Mouse (Mus musculus): Measurements from ENCODE around the gene Zfpl1. TPM values are rescaled to one million over a fixed set of nuclear protein-coding genes. Genes with fewer than 3 reads are reported as not detected.

Gene Zfpl1
- total RNA-seq, 2 experiments from 2014 or later = 24.4 to 26.3 TPM

GRCm38 (mm10) chr19:6102169-6102853 is 17.6 kb upstream of the Zfpl1 start:
- DNase-seq = peak in 1 of 2 experiments; percentile 24
- intact Hi-C loops (cut with DNase I) = no loop called here

DNA sequence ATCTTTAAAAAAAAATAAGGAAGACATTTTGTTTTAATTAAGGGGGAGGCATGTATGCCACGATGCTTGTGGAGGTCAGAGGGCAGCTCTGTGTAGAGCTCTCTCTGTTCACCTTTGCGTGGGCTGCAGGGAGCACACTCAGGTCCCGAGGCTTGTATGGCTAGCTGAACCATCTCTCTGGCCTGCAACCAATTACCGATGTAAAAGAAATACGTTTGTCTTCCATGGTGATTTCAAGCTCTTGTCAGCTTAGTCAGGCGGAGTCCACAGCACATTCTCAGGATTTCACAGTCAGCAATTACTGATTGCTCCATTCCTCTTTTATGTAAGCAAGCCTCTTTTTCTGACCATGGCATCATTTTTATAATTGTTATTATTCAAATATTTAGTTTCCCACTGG is 16.4 kb upstream of the Zfpl1 start:
- no peak for DNase-seq
- intact Hi-C loops (cut with DNase I) = no loop called here

GRCm38 (mm10) chr19:6097847-6098246 is 13.1 kb upstream of the Zfpl1 start:
- DNase-seq = no peak
- intact Hi-C loops (cut with DNase I) = no loop called here

- intact Hi-C loops (cut with DNase I) = no loop called here
- DNase-seq = no peak
Observed at GRCm38 (mm10) chr19:6094119-6094518, 9.4 kb upstream of the Zfpl1 start, which contains the start of gene AC131692.1. Gene AC131692.1, plus strand, starts transcription at chr19:6094419.

DNA sequence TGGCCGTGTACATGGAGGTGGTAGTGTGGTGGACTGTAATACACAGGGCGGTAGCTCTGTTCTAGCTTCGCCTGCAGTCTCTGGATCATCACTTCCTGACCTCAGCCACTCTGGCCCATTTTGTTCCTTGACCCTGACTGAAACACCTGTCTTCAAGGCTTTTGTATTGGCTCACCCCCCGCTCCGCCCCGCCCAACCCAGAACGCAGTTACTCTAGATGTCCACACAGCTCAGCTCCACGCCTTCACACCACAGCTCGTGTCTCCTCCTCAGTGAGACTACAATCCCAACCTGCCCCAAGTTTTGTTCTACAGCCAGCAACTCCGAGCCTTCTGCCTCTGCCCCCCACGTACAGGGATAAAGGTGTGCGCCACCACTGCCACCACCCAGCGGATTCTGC is 4.1 kb upstream of the Zfpl1 start:
- no peak for DNase-seq
- intact Hi-C loops (cut with DNase I) = no loop called here

DNA sequence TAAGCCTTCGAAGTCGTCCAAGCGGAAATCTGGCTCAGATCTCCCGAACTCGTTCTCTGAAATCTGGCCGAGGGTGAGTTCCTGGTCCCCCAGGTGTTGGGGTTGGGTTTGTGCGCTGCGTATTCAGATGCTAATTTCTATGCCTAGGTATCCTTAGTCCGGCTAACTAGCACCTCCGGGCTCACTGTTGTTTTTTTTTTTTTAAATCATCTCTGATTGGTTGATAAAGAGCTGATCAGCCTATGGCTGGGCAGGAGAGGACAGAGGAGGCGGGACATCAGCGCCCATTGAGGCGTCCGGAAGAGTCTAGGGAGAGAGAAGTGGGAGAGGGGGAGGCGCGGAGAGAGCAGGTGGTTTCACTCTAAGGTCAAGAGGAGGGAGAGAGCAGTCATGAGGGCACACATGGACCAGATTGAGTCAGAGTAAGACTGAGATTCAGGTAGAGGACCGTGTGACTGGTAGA is 692 bp upstream of the Zfpl1 start:
- peak; percentile 44 to 51 for DNase-seq
- intact Hi-C loops (cut with DNase I) = loop anchor here (2.0 kb wide), 1 partner anchor 33 kb away; the partner anchor contains the start of gene Sac3d1

DNA sequence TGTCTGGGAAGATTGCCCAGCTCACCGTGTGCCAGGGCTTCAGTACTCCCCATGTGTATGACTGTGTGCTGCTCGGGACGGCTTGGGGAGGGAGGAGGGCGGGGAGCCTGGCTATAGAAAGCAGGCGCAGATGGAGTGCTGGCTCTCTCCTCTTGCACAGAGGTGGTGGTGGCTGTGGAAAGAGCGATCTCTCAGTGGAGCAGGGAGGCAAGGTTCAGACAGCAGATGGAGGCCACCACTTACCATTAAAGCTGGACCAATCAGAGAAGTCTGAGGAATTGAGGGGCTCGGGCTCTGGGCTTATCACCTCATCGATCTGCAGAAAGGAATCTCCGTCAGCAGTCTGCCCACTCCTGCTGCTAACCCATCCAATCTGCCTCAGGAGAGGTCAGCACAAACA is 2.6 kb downstream of the Zfpl1 start, which contains the start of gene Gm28374:
Gene Gm28374 (minus strand): TSS at position 101 of the 400 bp plus-strand sequence.
- no peak for DNase-seq
- intact Hi-C loops (cut with DNase I) = no loop called here

DNA sequence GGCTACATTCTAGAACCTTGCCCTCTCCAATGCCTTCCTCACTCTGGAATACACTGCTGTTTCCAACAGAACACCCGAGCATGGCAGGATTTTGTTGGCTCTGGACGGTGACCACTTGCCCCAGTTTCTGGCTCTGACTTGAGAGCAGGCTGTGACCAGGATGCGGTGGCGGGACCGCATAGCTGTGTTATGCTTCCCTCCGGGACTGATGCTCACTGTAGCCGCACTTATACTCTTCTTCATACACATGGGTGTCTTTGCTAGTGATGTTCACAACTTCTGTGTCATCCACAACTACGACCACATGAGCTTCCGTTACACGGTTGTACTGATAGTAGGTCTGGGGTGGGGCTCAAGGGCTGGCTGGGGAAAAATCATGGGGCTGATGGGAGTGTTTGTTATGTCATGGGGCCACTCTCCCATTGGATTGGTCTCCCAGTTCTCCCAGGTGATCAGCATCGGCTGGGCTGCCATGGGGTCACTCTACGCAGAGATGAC is 4.7 kb downstream of the Zfpl1 start, which contains the start of gene Tmem262:
Gene Tmem262 (plus strand): TSS at position 51 of the 498 bp plus-strand sequence.
- intact Hi-C loops (cut with DNase I) = no loop called here
- no peak for DNase-seq

- intact Hi-C loops (cut with DNase I) = loop anchor here (2.0 kb wide), 1 partner anchor 16 kb away; the partner anchor contains the start of gene Znhit2
- peak; percentile 92 to 93 for DNase-seq
Observed at GRCm38 (mm10) chr19:6076564-6077393, 8.0 kb downstream of the Zfpl1 start, which contains the start of gene Vps51. Gene Vps51, minus strand, starts transcription at chr19:6077231.

GRCm38 (mm10) chr19:6073889-6074288 is 10.9 kb downstream of the Zfpl1 start:
- intact Hi-C loops (cut with DNase I) = no loop called here
- DNase-seq = no peak

- intact Hi-C loops (cut with DNase I) = no loop called here
- DNase-seq = no peak
Observed at GRCm38 (mm10) chr19:6071261-6071660, 13.5 kb downstream of the Zfpl1 start.

GRCm38 (mm10) chr19:6070571-6071250 is 14.0 kb downstream of the Zfpl1 start:
- no peak for DNase-seq
- intact Hi-C loops (cut with DNase I) = no loop called here

DNA sequence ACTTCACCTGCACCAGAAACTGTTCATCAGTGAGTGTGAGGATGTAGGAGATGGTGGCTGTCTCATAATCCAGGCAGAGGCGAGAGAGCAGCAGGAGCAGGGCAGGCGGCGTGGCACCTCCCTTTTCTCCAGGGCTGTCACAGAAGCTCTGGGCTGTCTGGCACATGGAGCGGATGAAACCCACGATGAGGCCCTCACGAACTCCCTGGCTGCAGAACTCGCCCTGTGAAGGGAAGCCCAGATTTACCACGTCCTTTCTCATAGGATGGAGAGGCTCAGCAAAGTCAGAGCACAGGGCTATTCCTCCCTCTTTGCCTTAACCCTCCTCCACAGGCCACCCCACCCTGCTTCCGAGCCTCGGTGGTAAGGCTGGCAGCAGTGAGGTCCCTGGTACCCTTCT is 14.9 kb downstream of the Zfpl1 start:
- intact Hi-C loops (cut with DNase I) = no loop called here

DNA sequence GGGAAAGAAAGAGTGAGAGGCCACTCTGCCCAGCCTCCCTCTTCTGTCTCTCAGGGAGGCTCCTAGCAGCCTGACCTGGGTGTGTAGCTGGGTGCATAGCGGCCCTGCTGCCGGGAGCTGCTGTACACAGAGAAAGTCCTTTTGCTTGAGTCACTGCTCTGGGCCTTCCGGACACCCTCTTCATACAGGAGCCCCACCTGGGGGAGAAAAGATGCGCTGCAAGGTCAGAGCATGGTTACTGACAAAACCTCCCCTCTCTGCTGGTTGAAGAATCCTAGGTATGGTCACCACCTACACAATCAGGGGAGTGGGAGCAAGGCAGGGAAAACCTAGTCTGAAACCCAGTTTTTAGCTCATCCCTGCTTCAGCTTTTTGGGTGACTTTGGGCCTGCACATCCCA is 15.8 kb downstream of the Zfpl1 start:
- intact Hi-C loops (cut with DNase I) = no loop called here
- no peak for DNase-seq

More for the DNA sequence above, 14.9 kb downstream of the Zfpl1 start:
- DNase-seq = no peak

GRCm38 (mm10) chr19:6067724-6068415 is 16.9 kb downstream of the Zfpl1 start, which contains the start of gene Tm7sf2:
Gene Tm7sf2, minus strand, starts transcription at chr19:6068373.
- peak; percentile 92 for DNase-seq
- intact Hi-C loops (cut with DNase I) = no loop called here

- intact Hi-C loops (cut with DNase I) = no loop called here
Observed at GRCm38 (mm10) chr19:6067011-6067723, 17.6 kb downstream of the Zfpl1 start.

GRCm38 (mm10) chr19:6066571-6066970 is 18.2 kb downstream of the Zfpl1 start:
- intact Hi-C loops (cut with DNase I) = no loop called here
- no peak for DNase-seq

More at GRCm38 (mm10) chr19:6067011-6067723, 17.6 kb downstream of the Zfpl1 start:
- peak; percentile 72 to 86 for DNase-seq

DNA sequence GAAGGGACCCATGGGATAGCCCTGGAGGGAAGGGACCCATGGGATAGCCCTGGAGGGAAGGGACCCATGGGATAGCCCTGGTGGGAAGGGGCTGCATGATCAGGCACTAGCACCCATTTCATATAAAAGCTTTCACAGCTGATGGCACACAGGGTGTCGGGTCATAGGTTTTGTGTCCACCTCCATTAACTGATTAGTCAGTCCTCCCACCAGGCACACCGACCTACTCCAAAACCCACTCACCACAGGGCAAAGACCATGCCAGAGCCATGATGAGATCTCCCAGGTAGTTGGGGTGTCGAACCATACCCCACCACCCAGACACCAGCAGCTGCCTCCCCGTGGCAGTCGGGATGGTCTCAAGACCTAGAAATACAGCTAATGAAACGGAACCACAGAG is 21.7 kb downstream of the Zfpl1 start:
- intact Hi-C loops (cut with DNase I) = no loop called here
- no peak for DNase-seq

- no peak for DNase-seq
- intact Hi-C loops (cut with DNase I) = no loop called here
Observed at GRCm38 (mm10) chr19:6062418-6062817, 22.3 kb downstream of the Zfpl1 start.

All from heart, postnatal 10 days (tissue).